In genomic region chr7:88522481-88522880, GRCm38 (mm10) we compare ENCODE assay signal across 16 mouse cellular contexts.
DNase-seq lines count a peak whose midpoint lies in the region; ATAC-seq and TF ChIP-seq lines count a peak whose summit lies in the region.
"Had no signal": no experiment of that assay in that cellular context is flagged by ENCODE, and none has a peak within 500 bp of the region (broad histone marks: within the 10 kb centered on the region; RNA-seq: fewer than 3 reads in every experiment).

No protein-coding gene starts in this region.

- no peaks in the 10 kb centered on the region for H3K4me1 ChIP-seq in hindbrain, postnatal 0 days (ENCODE audit: insufficient read depth, low read length)
- H3K4me1 ChIP-seq in hindbrain, embryonic 12.5 days, result no peaks in the 10 kb centered on the region
- no peaks in the 10 kb centered on the region for H3K4me1 ChIP-seq in forebrain, embryonic 11.5 days (replicated peaks; ENCODE audit: control insufficient read depth, insufficient read depth, low read length)
- H3K4me1 ChIP-seq: forebrain, embryonic 15.5 days; midbrain, embryonic 12.5 days had no signal

- H3K27ac ChIP-seq in hindbrain, postnatal 0 days, result no peak overlapping the region
- H3K27ac ChIP-seq in hindbrain, embryonic 12.5 days, result no peak overlapping the region
- no peak overlapping the region for H3K27ac ChIP-seq in forebrain, embryonic 11.5 days (ENCODE audit: low read depth, low read length)
- H3K27ac ChIP-seq: forebrain, embryonic 15.5 days; gastrocnemius, adult 2 months; left cerebral cortex, adult 2 months; midbrain, embryonic 12.5 days had no signal

- no peaks in the 10 kb centered on the region for H3K27me3 ChIP-seq in hindbrain, postnatal 0 days (ENCODE audit: insufficient read depth, low read length)
- H3K27me3 ChIP-seq in hindbrain, embryonic 12.5 days, result no peaks in the 10 kb centered on the region
- H3K27me3 ChIP-seq in forebrain, embryonic 11.5 days (ENCODE audit: control insufficient read depth, insufficient read depth, low read length), result no peaks in the 10 kb centered on the region
- H3K27me3 ChIP-seq: forebrain, embryonic 15.5 days; midbrain, embryonic 12.5 days had no signal

- no peak overlapping the region for H3K4me3 ChIP-seq in hindbrain, postnatal 0 days (ENCODE audit: low read length)
- no peak overlapping the region for H3K4me3 ChIP-seq in hindbrain, embryonic 12.5 days
- no peak overlapping the region for H3K4me3 ChIP-seq in forebrain, embryonic 11.5 days (ENCODE audit: low read depth, low read length)
- H3K4me3 ChIP-seq: forebrain, embryonic 15.5 days; gastrocnemius, adult 2 months; left cerebral cortex, adult 2 months; midbrain, embryonic 12.5 days had no signal

- H3K36me3 ChIP-seq in hindbrain, postnatal 0 days (ENCODE audit: insufficient read depth, low read length), result no peaks in the 10 kb centered on the region
- no peaks in the 10 kb centered on the region for H3K36me3 ChIP-seq in hindbrain, embryonic 12.5 days
- no peaks in the 10 kb centered on the region for H3K36me3 ChIP-seq in forebrain, embryonic 11.5 days (ENCODE audit: control insufficient read depth, insufficient read depth, low read length)
- H3K36me3 ChIP-seq: forebrain, embryonic 15.5 days; midbrain, embryonic 12.5 days had no signal

- H3K9ac ChIP-seq in hindbrain, postnatal 0 days (replicated peaks; ENCODE audit: low read length), result no peak overlapping the region
- no peak overlapping the region for H3K9ac ChIP-seq in hindbrain, embryonic 12.5 days
- no peak overlapping the region for H3K9ac ChIP-seq in forebrain, embryonic 11.5 days (ENCODE audit: low read length)
- H3K9ac ChIP-seq: forebrain, embryonic 15.5 days; midbrain, embryonic 12.5 days had no signal

- WGBS in hindbrain, postnatal 0 days, result 81% methylated on average over 1 of the region's 1 CpGs
- 71% methylated on average over 1 of the region's 1 CpGs for WGBS in hindbrain, embryonic 12.5 days
- whole genome bisulfite sequencing in forebrain, embryonic 11.5 days, result 76% methylated on average over 1 of the region's 1 CpGs

- ATAC-seq in hindbrain, postnatal 0 days, result no peak
- ATAC-seq in hindbrain, embryonic 12.5 days (ENCODE audit: low FRiP score), result no peak
- peak; percentile 80 for ATAC-seq in common myeloid progenitor, adult 5-6 weeks (replicated peaks; ENCODE audit: low read depth, poor library complexity, severe bottlenecking)
- ATAC-seq in forebrain, embryonic 11.5 days (replicated peaks; ENCODE audit: low FRiP score), result no peak
- ATAC-seq: CD4-positive, CD25-positive, alpha-beta regulatory T cell, adult 4 months; forebrain, embryonic 15.5 days had no signal

- H3K4me2 ChIP-seq in hindbrain, postnatal 0 days (ENCODE audit: low read depth, low read length), result no peak overlapping the region
- no peak overlapping the region for H3K4me2 ChIP-seq in hindbrain, embryonic 12.5 days (replicated peaks)
- no peak overlapping the region for H3K4me2 ChIP-seq in forebrain, embryonic 11.5 days (ENCODE audit: low read depth, low read length, severe bottlenecking)
- H3K4me2 ChIP-seq: forebrain, embryonic 15.5 days; heart, embryonic 11.5 days; midbrain, embryonic 12.5 days had no signal

- 0 out of 2 replicates have a peak, but pooled peaks have one; percentile 8 for TF ChIP-seq CTCF in hindbrain, postnatal 0 days (IDR thresholded peaks at IDR 0.05; ENCODE audit: low read depth)

- no peaks in the 10 kb centered on the region for H3K9me3 ChIP-seq in hindbrain, postnatal 0 days (ENCODE audit: low read length)
- H3K9me3 ChIP-seq in hindbrain, embryonic 12.5 days (replicated peaks), result no peaks in the 10 kb centered on the region
- no peaks in the 10 kb centered on the region for H3K9me3 ChIP-seq in forebrain, embryonic 11.5 days (ENCODE audit: control insufficient read depth, low read length)
- H3K9me3 ChIP-seq: forebrain, embryonic 15.5 days; midbrain, embryonic 12.5 days had no signal

- DNase-seq in hindbrain, postnatal 0 days (ENCODE audit: low spot score), result no peak
- DNase-seq in 3T3-L1 (ENCODE audit: low read depth, low spot score), result peak; percentile 24
- peak; percentile 25 for DNase-seq in ES-CJ7 (ENCODE audit: low read depth, low spot score)
- DNase-seq in forebrain, embryonic 11.5 days (ENCODE audit: low spot score), result no peak
- DNase-seq in gastrocnemius, adult 8-10 months (ENCODE audit: low spot score in 2 of 2), result no peak
- DNase-seq: adrenal gland, postnatal 25 days; cerebellum, postnatal 36 days; gastrocnemius, adult 2 months; heart, postnatal 4 days had no signal

Comparison
In these comparisons a context has a peak if more than half of its experiments do, and no peak if none do; other contexts are left out.
1. DNase-seq: peak in 3T3-L1 (single experiment) and ES-CJ7 (single experiment); none in hindbrain, postnatal 0 days (single experiment), forebrain, embryonic 11.5 days (single experiment) and gastrocnemius, adult 8-10 months (0 of 2).